Mouse (Mus musculus): ENCODE results near the gene Zfp341.

- TF ChIP-seq CTCF (IDR thresholded peaks at IDR 0.05; ENCODE audit: extremely low read depth, insufficient read length, insufficient replicate concordance, low read depth, low read length): no peak
- TF ChIP-seq POLR2A (IDR thresholded peaks at IDR 0.05; ENCODE audit: low read depth, low read length): no peak
Observed at GRCm38 (mm10) chr2:154569071-154569748, 43.9 kb upstream of the Zfp341 start.
